Mouse (Mus musculus): ENCODE results near the gene Wdr47.

- TF ChIP-seq CTCF (IDR thresholded peaks at IDR 0.05; ENCODE audit: borderline replicate concordance, extremely low read depth, insufficient read depth, insufficient read length) (no peak), POLR2A (IDR thresholded peaks at IDR 0.05; ENCODE audit: borderline replicate concordance, extremely low read depth, insufficient read depth, insufficient read length, poor library complexity, severe bottlenecking) (no peak)
These were observed 103.2 kb downstream of the Wdr47 start for GRCm38 (mm10) chr3:108694321-108694720.
